ENCODE assay signal across 11 mouse cellular contexts in the genomic region with DNA sequence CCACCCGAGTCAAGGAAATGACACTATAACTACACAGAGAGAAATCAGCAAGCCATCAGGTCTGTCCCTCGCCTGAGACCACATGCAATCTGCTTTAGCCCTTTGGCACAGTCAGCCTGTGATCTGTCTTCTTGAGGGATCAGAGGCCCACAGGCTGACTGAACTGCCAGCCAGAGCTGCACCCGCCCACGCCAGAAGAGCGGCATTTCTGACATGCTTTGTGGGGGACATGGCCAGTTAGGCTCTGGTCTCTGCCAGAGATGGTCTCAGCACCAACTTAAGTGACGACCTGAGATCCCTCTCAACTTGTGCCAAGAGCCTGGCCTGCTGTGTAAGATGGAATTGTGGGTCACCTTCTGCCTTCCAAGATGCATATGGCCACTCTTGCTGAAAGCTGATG.
"Had no signal": no experiment of that assay in that cellular context is flagged by ENCODE, and none has a peak within 500 bp of the region (broad histone marks: within the 10 kb centered on the region; RNA-seq: fewer than 3 reads in every experiment).

No protein-coding gene starts in this region.

- DNase-seq: lung, adult 2 months; lung, postnatal 36 days; right cerebral cortex, postnatal 14 days; thymus, adult 2 months; thymus, postnatal 25 days had no signal

- ATAC-seq: lung, postnatal 0 days; midbrain, embryonic 13.5 days had no signal

- H3K9ac ChIP-seq: liver, embryonic 15.5 days; midbrain, embryonic 13.5 days; stomach, embryonic 15.5 days had no signal

- H3K4me3 ChIP-seq: limb, embryonic 10.5 days; liver, embryonic 15.5 days; midbrain, embryonic 13.5 days; stomach, embryonic 15.5 days had no signal

- H3K27me3 ChIP-seq: liver, embryonic 15.5 days; midbrain, embryonic 13.5 days; stomach, embryonic 15.5 days had no signal

- H3K9me3 ChIP-seq: limb, embryonic 10.5 days; liver, embryonic 15.5 days; midbrain, embryonic 13.5 days; stomach, embryonic 15.5 days had no signal

- H3K4me2 ChIP-seq: liver, embryonic 11.5 days; liver, embryonic 15.5 days; midbrain, embryonic 13.5 days; stomach, embryonic 15.5 days had no signal

- H3K36me3 ChIP-seq: limb, embryonic 10.5 days; liver, embryonic 15.5 days; midbrain, embryonic 13.5 days; stomach, embryonic 15.5 days had no signal

- H3K27ac ChIP-seq: limb, embryonic 10.5 days; liver, embryonic 15.5 days; midbrain, embryonic 13.5 days; stomach, embryonic 15.5 days had no signal
